Mouse (Mus musculus) midbrain, embryonic 14.5 days (tissue): ENCODE measurements around the gene Shisa5. TPM values are rescaled to one million over a fixed set of nuclear protein-coding genes. Genes with fewer than 3 reads are reported as not detected.
A peak's percentile ranks its signal among the peaks of the same experiment; 100 is the strongest.

Source experiments
- ATAC-seq: fragments of 200-750 bp; cut with Nextera tagmentation; 2 replicates; pipeline ENCODE4 v1.8.0; 2017; ENCODE audit warnings: moderate number of reproducible peaks, moderate library complexity; ENCODE audit not compliant: low FRiP score, low TSS enrichment
- DNase-seq: peaks from one replicate; pipeline ENCODE4 v3.0.0-alpha.2; 2015
- H3K27ac ChIP-seq: fragments of 300-500 bp; sonication (generic); replicated peaks from 2 replicates; pipeline ENCODE4 v1.5.1; 2014; ENCODE audit warnings: mild to moderate bottlenecking, low read depth, low read length, moderate library complexity
- H3K27me3 ChIP-seq: fragments of 300-500 bp; sonication (generic); 2 replicates; pipeline ENCODE4 v1.6.1; 2014; ENCODE audit warnings: low read length, control low read depth, mixed read lengths; ENCODE audit not compliant: control insufficient read depth, insufficient read depth
- H3K36me3 ChIP-seq: fragments of 300-500 bp; sonication (generic); 2 replicates; pipeline ENCODE4 v1.6.1; 2014; ENCODE audit warnings: low read length, control low read depth; ENCODE audit not compliant: control insufficient read depth, insufficient read depth
- H3K4me1 ChIP-seq: fragments of 300-500 bp; sonication (generic); 2 replicates; pipeline ENCODE4 v1.6.1; 2014; ENCODE audit warnings: mild to moderate bottlenecking, antibody characterized with exemption, low read length, control low read depth; ENCODE audit not compliant: control insufficient read depth, insufficient read depth
- H3K4me2 ChIP-seq: fragments of 300-500 bp; sonication (generic); 2 replicates; pipeline ENCODE4 v1.6.1; 2014; ENCODE audit warnings: mild to moderate bottlenecking, low read length, moderate library complexity
- H3K4me3 ChIP-seq: fragments of 300-500 bp; sonication (generic); replicated peaks from 2 replicates; pipeline ENCODE4 v1.5.1; 2014; ENCODE audit warnings: low read depth, low read length
- H3K9ac ChIP-seq: fragments of 300-500 bp; sonication (generic); replicated peaks from 2 replicates; pipeline ENCODE4 v1.6.1; 2014; ENCODE audit warnings: mild to moderate bottlenecking, low read length, moderate library complexity
- H3K9me3 ChIP-seq: fragments of 300-500 bp; sonication (generic); 2 replicates; pipeline ENCODE4 v1.6.1; 2016; ENCODE audit warnings: low read length, control low read depth, mixed read lengths; ENCODE audit not compliant: control insufficient read depth
- WGBS: fragments of 180-500 bp; shearing (Covaris S2); extraction: QIAGEN DNeasy Blood & Tissue Kit; methylation state at CpG from one replicate; pipeline ENCODE4 v1.1.7; 2014; 5-methylcytosine and 5-hydroxymethylcytosine counted together
- polyA plus RNA-seq: library from polyadenylated mRNA; unstranded; fragments of >200 nt; fragmentation: Nextera tagmentation; extraction: Ambion mirVana; gene quantifications from 2 replicates; pipeline ENCODE4 v1.2.1, GENCODE M21; 2014

The Shisa5 gene
- polyA plus RNA-seq, 1 experiment from 2014 or later: 49.1 TPM

- peaks cover 39% of the 10 kb centered on the region for H3K4me1 ChIP-seq
- 10% methylated on average over 6 of the region's 6 CpGs for WGBS
- H3K27ac ChIP-seq: peak overlapping the region; percentile 100
- ATAC-seq (no peak), DNase-seq (peak; percentile 55)
- H3K4me3 ChIP-seq: peak overlapping the region; percentile 76
- H3K4me2 ChIP-seq: peak overlapping the region; percentile 97
- no peaks in the 10 kb centered on the region for H3K9me3 ChIP-seq
- H3K9ac ChIP-seq: peak overlapping the region; percentile 97
- H3K27me3 ChIP-seq: no peaks in the 10 kb centered on the region
- peaks cover 27% of the 10 kb centered on the region for H3K36me3 ChIP-seq
Measured at GRCm38 (mm10) chr9:109096856-109097255, 58.5 kb downstream of the Shisa5 start.

DNA sequence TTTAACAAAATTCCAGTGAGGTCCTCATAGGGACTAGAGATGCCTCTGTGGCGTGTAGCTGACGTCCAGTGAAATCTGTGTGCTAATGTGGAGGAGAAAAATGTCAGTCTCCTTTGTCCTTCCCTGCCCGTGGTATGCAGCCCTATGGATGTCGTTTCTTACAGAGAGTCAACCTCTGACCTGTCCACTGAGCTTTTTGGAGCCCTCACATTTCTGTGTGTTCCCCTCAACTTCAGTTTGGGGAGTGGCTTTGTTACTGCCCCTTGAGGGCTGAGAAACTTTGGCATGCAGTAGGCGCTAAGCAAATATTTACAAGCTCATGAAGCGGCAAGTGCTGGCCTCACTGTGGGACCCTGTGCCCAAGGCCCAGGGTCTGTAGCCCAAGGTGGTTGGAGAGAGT, 58.9 kb downstream of the Shisa5 start:
- no peak for ATAC-seq

GRCm38 (mm10) chr9:109097831-109098230, 59.5 kb downstream of the Shisa5 start:
- Histone ChIP-seq H3K36me3 (peaks cover 34% of the 10 kb centered on the region), H3K27me3 (no peaks in the 10 kb centered on the region), H3K9me3 (no peaks in the 10 kb centered on the region), H3K27ac (peak overlapping the region; percentile 100), H3K4me1 (peaks cover 39% of the 10 kb centered on the region), H3K9ac (peak overlapping the region; percentile 97), H3K4me3 (peak overlapping the region; percentile 76), H3K4me2 (peak overlapping the region; percentile 97)
- no peak for ATAC-seq
- peak; percentile 48 for DNase-seq
- WGBS: 52% methylated on average over 5 of the region's 5 CpGs

More for the DNA sequence above, 58.9 kb downstream of the Shisa5 start:
- H3K4me1 ChIP-seq: peaks cover 39% of the 10 kb centered on the region
- H3K36me3 ChIP-seq: peaks cover 28% of the 10 kb centered on the region
- peak; percentile 30 for DNase-seq
- H3K27ac ChIP-seq: peak overlapping the region; percentile 100
- WGBS: 6% methylated on average over 6 of the region's 6 CpGs
- H3K9ac ChIP-seq: peak overlapping the region; percentile 97
- H3K9me3 ChIP-seq: no peaks in the 10 kb centered on the region
- H3K4me2 ChIP-seq: peak overlapping the region; percentile 97
- H3K27me3 ChIP-seq: no peaks in the 10 kb centered on the region
- H3K4me3 ChIP-seq: peak overlapping the region; percentile 76

DNA sequence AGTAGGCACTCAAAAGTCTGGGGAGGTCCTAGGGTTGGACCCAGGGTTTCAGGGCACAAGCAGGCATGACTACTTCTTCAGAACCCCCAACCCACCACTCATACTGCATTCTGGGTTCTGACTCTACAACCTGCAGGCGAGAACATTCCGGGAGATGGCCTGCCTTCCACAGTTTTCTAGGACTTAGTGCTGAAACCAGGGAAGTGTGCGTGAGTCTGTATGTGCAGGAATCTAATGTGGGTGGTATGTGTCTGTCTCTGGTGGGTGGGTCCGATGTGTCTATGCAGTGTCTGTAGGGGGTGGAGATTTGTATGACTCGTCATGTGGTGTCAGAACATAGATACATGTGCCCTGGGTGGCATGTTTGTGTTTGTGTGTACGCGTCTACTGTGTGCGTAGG, 60.0 kb downstream of the Shisa5 start:
- Histone ChIP-seq H3K36me3 (peaks cover 39% of the 10 kb centered on the region), H3K9ac (peak overlapping the region; percentile 97; the same call in 1 of the 2 replicates), H3K9me3 (no peaks in the 10 kb centered on the region), H3K27me3 (no peaks in the 10 kb centered on the region), H3K4me2 (peak overlapping the region; percentile 97), H3K4me1 (peaks cover 39% of the 10 kb centered on the region), H3K27ac (peak overlapping the region; percentile 100), H3K4me3 (peak overlapping the region; percentile 76)
- 88% methylated on average over 8 of the region's 8 CpGs for WGBS
- ATAC-seq: no peak
- no peak for DNase-seq

GRCm38 (mm10) chr9:109098969-109099368, 60.6 kb downstream of the Shisa5 start:
- no peak overlapping the region for H3K4me3 ChIP-seq
- peaks cover 36% of the 10 kb centered on the region for H3K4me1 ChIP-seq
- peaks cover 45% of the 10 kb centered on the region for H3K36me3 ChIP-seq

DNA sequence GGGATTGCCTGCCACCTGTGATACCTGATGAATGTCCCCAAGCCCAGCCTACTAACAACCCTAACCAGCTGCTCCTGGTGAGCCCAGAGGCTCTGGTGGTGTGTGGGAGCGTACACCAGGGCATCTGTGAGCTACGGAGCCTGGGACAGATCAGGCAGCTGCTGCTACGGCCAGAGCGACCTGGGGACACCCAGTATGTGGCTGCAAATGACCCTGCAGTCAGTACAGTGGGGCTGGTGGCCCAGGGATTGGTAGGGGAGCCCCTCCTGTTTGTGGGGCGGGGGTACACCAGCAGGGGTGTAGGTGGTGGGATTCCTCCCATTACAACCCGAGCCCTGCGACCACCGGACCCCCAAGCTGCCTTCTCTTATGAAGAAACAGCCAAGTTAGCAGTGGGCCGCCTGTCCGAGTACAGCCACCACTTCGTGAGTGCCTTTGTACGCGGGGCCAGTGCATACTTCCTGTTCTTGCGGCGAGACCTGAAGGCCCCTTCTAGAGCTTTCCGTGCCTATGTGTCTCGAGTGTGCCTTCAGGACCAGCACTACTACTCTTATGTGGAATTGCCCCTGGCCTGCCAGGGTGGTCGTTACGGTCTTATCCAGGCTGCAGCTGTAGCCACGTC, 62.1 kb downstream of the Shisa5 start:
- Histone ChIP-seq H3K27ac (no peak overlapping the region), H3K9me3 (no peaks in the 10 kb centered on the region), H3K4me2 (no peak overlapping the region), H3K9ac (no peak overlapping the region), H3K4me3 (no peak overlapping the region), H3K27me3 (no peaks in the 10 kb centered on the region), H3K36me3 (peaks cover 59% of the 10 kb centered on the region), H3K4me1 (peaks cover 28% of the 10 kb centered on the region)
- ATAC-seq (no peak), DNase-seq (no peak)
- WGBS: 86% methylated on average over 20 of the region's 20 CpGs

More at GRCm38 (mm10) chr9:109098969-109099368, 60.6 kb downstream of the Shisa5 start:
- WGBS: 57% methylated on average over 6 of the region's 6 CpGs
- peak; percentile 62 for DNase-seq
- H3K27me3 ChIP-seq: no peaks in the 10 kb centered on the region
- no peaks in the 10 kb centered on the region for H3K9me3 ChIP-seq
- peak overlapping the region; percentile 97; the same call in 1 of the 2 replicates for H3K9ac ChIP-seq
- ATAC-seq: no peak
- peak overlapping the region; percentile 100; the same call in 1 of the 2 replicates for H3K27ac ChIP-seq
- peak overlapping the region; percentile 97 for H3K4me2 ChIP-seq

GRCm38 (mm10) chr9:109101933-109102445, 63.6 kb downstream of the Shisa5 start:
- no peak for ATAC-seq
- H3K36me3 ChIP-seq: peaks cover 75% of the 10 kb centered on the region
- peaks cover 25% of the 10 kb centered on the region for H3K4me1 ChIP-seq

DNA sequence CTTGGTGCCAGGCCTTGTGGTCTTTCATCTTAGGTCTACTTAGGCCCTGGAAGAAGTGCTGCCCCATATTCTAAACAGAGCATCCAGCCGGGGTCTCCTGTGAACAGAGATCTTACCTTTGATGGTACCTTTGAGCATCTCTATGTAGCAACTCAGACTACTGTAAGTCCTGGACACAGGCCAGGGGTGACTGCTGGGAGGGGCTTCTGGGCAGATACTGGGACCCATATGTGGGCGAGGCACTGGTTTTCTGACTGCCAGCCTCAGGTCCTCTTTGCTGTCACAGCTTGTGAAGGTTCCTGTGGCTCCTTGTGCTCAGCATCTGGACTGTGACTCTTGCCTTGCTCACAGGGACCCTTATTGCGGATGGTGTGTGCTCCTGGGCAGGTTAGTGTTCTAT, 64.2 kb downstream of the Shisa5 start:
- WGBS: 93% methylated on average over 3 of the region's 3 CpGs
- H3K9ac ChIP-seq: no peak overlapping the region
- H3K36me3 ChIP-seq: peaks cover 80% of the 10 kb centered on the region
- no peak overlapping the region for H3K4me2 ChIP-seq
- no peak overlapping the region for H3K27ac ChIP-seq
- peaks cover 19% of the 10 kb centered on the region for H3K4me1 ChIP-seq
- H3K4me3 ChIP-seq: no peak overlapping the region
- ATAC-seq (no peak), DNase-seq (no peak)
- H3K9me3 ChIP-seq: no peaks in the 10 kb centered on the region
- no peaks in the 10 kb centered on the region for H3K27me3 ChIP-seq

More at GRCm38 (mm10) chr9:109101933-109102445, 63.6 kb downstream of the Shisa5 start:
- no peak overlapping the region for H3K4me2 ChIP-seq
- WGBS: 89% methylated on average over 5 of the region's 5 CpGs
- no peak overlapping the region for H3K4me3 ChIP-seq
- no peak for DNase-seq
- H3K27ac ChIP-seq: no peak overlapping the region
- no peaks in the 10 kb centered on the region for H3K9me3 ChIP-seq
- no peaks in the 10 kb centered on the region for H3K27me3 ChIP-seq
- H3K9ac ChIP-seq: no peak overlapping the region

DNA sequence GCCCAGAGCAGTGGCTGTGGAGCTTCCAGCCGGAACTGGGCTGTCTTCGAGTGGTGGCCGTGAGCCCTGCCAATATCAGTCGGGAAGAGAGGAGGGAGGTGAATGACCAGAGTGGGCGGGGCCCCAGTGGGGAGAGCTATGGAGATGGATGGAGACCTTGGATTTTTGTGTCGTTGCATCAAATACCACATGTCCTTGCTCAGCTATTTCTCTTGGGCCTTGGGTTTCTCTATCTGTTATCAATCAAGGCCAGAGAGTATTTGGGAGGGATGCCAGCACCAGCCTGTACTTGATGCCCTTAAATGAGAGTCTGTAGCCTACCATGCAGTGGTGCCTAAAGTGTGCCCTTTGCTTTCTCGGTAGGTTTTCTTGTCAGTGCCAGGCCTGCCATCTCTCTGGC, 64.9 kb downstream of the Shisa5 start:
- H3K4me3 ChIP-seq: no peak overlapping the region
- H3K4me2 ChIP-seq: no peak overlapping the region
- no peak overlapping the region for H3K27ac ChIP-seq
- 82% methylated on average over 7 of the region's 7 CpGs for whole genome bisulfite sequencing
- H3K36me3 ChIP-seq: peaks cover 86% of the 10 kb centered on the region
- no peaks in the 10 kb centered on the region for H3K27me3 ChIP-seq
- ATAC-seq: no peak
- DNase-seq: no peak
- no peak overlapping the region for H3K9ac ChIP-seq
- H3K9me3 ChIP-seq: no peaks in the 10 kb centered on the region
- peaks cover 12% of the 10 kb centered on the region for H3K4me1 ChIP-seq
